Mouse (Mus musculus) megakaryocyte-erythroid progenitor cell, adult 5-6 weeks (primary cell): Measurements from ENCODE around the gene Efna3. TPM values are rescaled to one million over a fixed set of nuclear protein-coding genes. Genes with fewer than 3 reads are reported as not detected.

ENCODE experiments used
- ATAC-seq: replicated peaks from 2 replicates; pipeline ENCODE4 v1.8.0; 2016; ENCODE audit warnings: mild to moderate bottlenecking, inconsistent platforms; ENCODE audit not compliant: severe bottlenecking, poor library complexity, low FRiP score, low TSS enrichment
- total RNA-seq, 2 experiments: library from RNA; stranded (forward) in 1 of 2; stranded (reverse) in 1 of 2; fragments of 200-1000, 215-1000 nt in 1 of 2; fragments of >200 nt in 1 of 2; fragmentation: Nextera tagmentation in 1 of 2; gene quantifications; 2 replicates each; pipeline ENCODE4 v1.2.3; 2014 to 2017

The Efna3 gene
- total RNA-seq, 2 experiments from 2014 or later = not detected

- peak; percentile 73 for ATAC-seq
These were observed 17.7 kb upstream of the Efna3 start for GRCm38 (mm10) chr3:89340465-89340864.

- 0 out of 2 replicates have a peak, but pooled peaks have one; percentile 24 for ATAC-seq
These were observed 16.7 kb upstream of the Efna3 start for GRCm38 (mm10) chr3:89339416-89339815.

- ATAC-seq = peak; percentile 27; the same call in 1 of the 2 replicates
These were observed 15.2 kb upstream of the Efna3 start, which contains the start of gene Efna4 for GRCm38 (mm10) chr3:89337721-89338578. Efna4 (minus strand) TSS chr3:89338028.

GRCm38 (mm10) chr3:89337062-89337720 is 14.4 kb upstream of the Efna3 start:
- no peak for ATAC-seq

GRCm38 (mm10) chr3:89336529-89336928 is 13.8 kb upstream of the Efna3 start:
- no peak for ATAC-seq

- no peak for ATAC-seq
These were observed 10.3 kb upstream of the Efna3 start for GRCm38 (mm10) chr3:89333053-89333452.

GRCm38 (mm10) chr3:89332476-89332875 is 9.7 kb upstream of the Efna3 start:
- no peak for ATAC-seq

- ATAC-seq = no peak
These were observed 9.2 kb upstream of the Efna3 start for GRCm38 (mm10) chr3:89332013-89332412.

GRCm38 (mm10) chr3:89331561-89331960 is 8.8 kb upstream of the Efna3 start:
- ATAC-seq = 0 out of 2 replicates have a peak, but pooled peaks have one; percentile 26

- no peak for ATAC-seq
These were observed 8.2 kb upstream of the Efna3 start for GRCm38 (mm10) chr3:89330948-89331347.

- no peak for ATAC-seq
These were observed 7.6 kb upstream of the Efna3 start for GRCm38 (mm10) chr3:89330346-89330745.

- ATAC-seq = no peak
These were observed 5.9 kb upstream of the Efna3 start for GRCm38 (mm10) chr3:89328623-89329022.

GRCm38 (mm10) chr3:89327371-89327870 is 4.7 kb upstream of the Efna3 start:
- ATAC-seq = no peak

GRCm38 (mm10) chr3:89325882-89326281 is 3.1 kb upstream of the Efna3 start:
- peak; percentile 55; the same call in 1 of the 2 replicates for ATAC-seq

- ATAC-seq = no peak
These were observed 649 bp downstream of the Efna3 start for GRCm38 (mm10) chr3:89322131-89322500.

GRCm38 (mm10) chr3:89321183-89322130 is 1.3 kb downstream of the Efna3 start:
- ATAC-seq = no peak

- no peak for ATAC-seq
These were observed 2.1 kb downstream of the Efna3 start for GRCm38 (mm10) chr3:89320581-89321182.

- no peak for ATAC-seq
These were observed 3.0 kb downstream of the Efna3 start for GRCm38 (mm10) chr3:89319591-89320350.
